Mouse (Mus musculus) intestine, postnatal 0 days (tissue): Measurements from ENCODE around the gene Hdgfl2. TPM values are rescaled to one million over a fixed set of nuclear protein-coding genes. Genes with fewer than 3 reads are reported as not detected.

Experiments
- ATAC-seq: fragments of 200-750 bp; cut with Nextera tagmentation; 2 replicates; pipeline ENCODE4 v1.8.0; 2017; ENCODE audit warnings: mild to moderate bottlenecking, moderate TSS enrichment, moderate library complexity
- H3K27ac ChIP-seq: fragments of 300-500 bp; sonication (generic); 2 replicates; pipeline ENCODE4 v1.5.1; 2014; ENCODE audit warnings: mild to moderate bottlenecking, low read depth, low read length, moderate library complexity
- H3K27me3 ChIP-seq: fragments of 300-500 bp; sonication (generic); replicated peaks from 2 replicates; pipeline ENCODE4 v1.6.1; 2014; ENCODE audit warnings: low read length, mixed read lengths; ENCODE audit not compliant: control insufficient read depth, insufficient read depth
- H3K36me3 ChIP-seq: fragments of 300-500 bp; sonication (generic); 2 replicates; pipeline ENCODE4 v1.6.1; 2014; ENCODE audit warnings: mild to moderate bottlenecking, moderate library complexity; ENCODE audit not compliant: control insufficient read depth, insufficient read depth
- H3K4me1 ChIP-seq: fragments of 300-500 bp; sonication (generic); replicated peaks from 2 replicates; pipeline ENCODE4 v1.6.1; 2014; ENCODE audit warnings: antibody characterized with exemption, low read length, mixed read lengths; ENCODE audit not compliant: control insufficient read depth, insufficient read depth
- H3K4me2 ChIP-seq: fragments of 300-500 bp; sonication (generic); replicated peaks from 2 replicates; pipeline ENCODE4 v1.6.1; 2014; ENCODE audit warnings: low read depth, mild to moderate bottlenecking, moderate library complexity
- H3K4me3 ChIP-seq: fragments of 300-500 bp; sonication (generic); 2 replicates; pipeline ENCODE4 v1.5.1; 2014; ENCODE audit warnings: low read depth, low read length
- H3K9ac ChIP-seq: fragments of 300-500 bp; sonication (generic); 2 replicates; pipeline ENCODE4 v1.6.1; 2014; ENCODE audit warnings: mild to moderate bottlenecking, low read depth, low read length
- H3K9me3 ChIP-seq: fragments of 300-500 bp; sonication (generic); 2 replicates; pipeline ENCODE4 v1.6.1; 2016; ENCODE audit warnings: mixed run types; ENCODE audit not compliant: control insufficient read depth
- CTCF ChIP-seq: sonication (generic); IDR thresholded peaks from 2 replicates; pipeline ENCODE4 v1.5.1; 2016; ENCODE audit warnings: low read depth, mild to moderate bottlenecking, control low read depth, antibody characterized with exemption, moderate library complexity
- WGBS: fragments of 180-500 bp; shearing (Covaris S2); extraction: QIAGEN DNeasy Blood & Tissue Kit; methylation state at CpG from one replicate; pipeline ENCODE4 v1.1.7; 2014; 5-methylcytosine and 5-hydroxymethylcytosine counted together
- polyA plus RNA-seq: library from polyadenylated mRNA; unstranded; fragments of >200 nt; fragmentation: Nextera tagmentation; extraction: Ambion mirVana; gene quantifications from 2 replicates; pipeline ENCODE4 v1.2.1, GENCODE M21; 2015

Hdgfl2 gene
- polyA plus RNA-seq, 1 experiment from 2014 or later: 25.9 TPM

GRCm38 (mm10) chr17:56111864-56112263, 32.4 kb downstream of the Hdgfl2 start:
- no peaks in the 10 kb centered on the region for H3K4me1 ChIP-seq
- H3K9me3 ChIP-seq: no peaks in the 10 kb centered on the region
- no peak overlapping the region for H3K27ac ChIP-seq
- H3K4me2 ChIP-seq: no peak overlapping the region
- peak; percentile 91 for TF ChIP-seq CTCF
- no peak overlapping the region for H3K4me3 ChIP-seq
- WGBS: 54% methylated on average over 5 of the region's 5 CpGs
- no peak overlapping the region for H3K9ac ChIP-seq
- peak; percentile 17; the same call in 1 of the 2 replicates for ATAC-seq
- no peaks in the 10 kb centered on the region for H3K36me3 ChIP-seq
- no peaks in the 10 kb centered on the region for H3K27me3 ChIP-seq

GRCm38 (mm10) chr17:56112743-56113142, 33.3 kb downstream of the Hdgfl2 start:
- Histone ChIP-seq H3K36me3 (no peaks in the 10 kb centered on the region), H3K27ac (no peak overlapping the region), H3K9ac (no peak overlapping the region), H3K4me3 (no peak overlapping the region), H3K4me1 (peaks cover 4% of the 10 kb centered on the region; the same call in 1 of the 2 replicates), H3K9me3 (no peaks in the 10 kb centered on the region), H3K4me2 (no peak overlapping the region), H3K27me3 (no peaks in the 10 kb centered on the region)
- ATAC-seq: no peak
- TF ChIP-seq CTCF: no peak
- WGBS: 77% methylated on average over 3 of the region's 3 CpGs

- Histone ChIP-seq H3K9me3 (no peaks in the 10 kb centered on the region), H3K4me2 (no peak overlapping the region), H3K4me1 (peaks cover 4% of the 10 kb centered on the region; the same call in 1 of the 2 replicates), H3K36me3 (no peaks in the 10 kb centered on the region), H3K27ac (no peak overlapping the region), H3K4me3 (no peak overlapping the region), H3K9ac (no peak overlapping the region), H3K27me3 (peaks cover 30% of the 10 kb centered on the region)
- 66% methylated on average over 10 of the region's 10 CpGs for WGBS
- ATAC-seq: no peak
- no peak for TF ChIP-seq CTCF
Observed at GRCm38 (mm10) chr17:56116193-56116592, 36.8 kb downstream of the Hdgfl2 start.

GRCm38 (mm10) chr17:56117251-56117710, 37.8 kb downstream of the Hdgfl2 start, which contains the start of gene Plin5:
Plin5 (minus strand) TSS chr17:56117596.
- no peak for TF ChIP-seq CTCF
- Histone ChIP-seq H3K4me3 (peak within 1 kb of the TSS; percentile 31), H3K9ac (no peak within 1 kb of the TSS), H3K27ac (no peak within 1 kb of the TSS), H3K9me3 (peaks cover 4% of the 10 kb centered on the region), H3K4me2 (peak within 1 kb of the TSS; percentile 70), H3K27me3 (peaks cover 41% of the 10 kb centered on the region), H3K36me3 (no peaks in the 10 kb centered on the region), H3K4me1 (peaks cover 4% of the 10 kb centered on the region; the same call in 1 of the 2 replicates)
- ATAC-seq: peak; percentile 36; the same call in 1 of the 2 replicates
- under 1% methylated on average over 27 of the region's 27 CpGs for WGBS

- Histone ChIP-seq H3K9me3 (peaks cover 9% of the 10 kb centered on the region), H3K9ac (no peak overlapping the region), H3K4me2 (peak overlapping the region; percentile 48), H3K36me3 (peaks cover 5% of the 10 kb centered on the region; the same call in 1 of the 2 replicates), H3K4me1 (peaks cover 4% of the 10 kb centered on the region; the same call in 1 of the 2 replicates), H3K4me3 (no peak overlapping the region), H3K27me3 (peaks cover 60% of the 10 kb centered on the region), H3K27ac (no peak overlapping the region)
- ATAC-seq: no peak
- 40% methylated on average over 12 of the region's 12 CpGs for WGBS
- TF ChIP-seq CTCF: no peak
Observed at GRCm38 (mm10) chr17:56119431-56119830, 40.0 kb downstream of the Hdgfl2 start.

- H3K27ac ChIP-seq: no peak overlapping the region
- H3K27me3 ChIP-seq: peaks cover 61% of the 10 kb centered on the region
- peaks cover 5% of the 10 kb centered on the region; the same call in 1 of the 2 replicates for H3K36me3 ChIP-seq
- H3K9me3 ChIP-seq: peaks cover 9% of the 10 kb centered on the region
- peak overlapping the region; percentile 22 for H3K4me3 ChIP-seq
- H3K4me1 ChIP-seq: peaks cover 4% of the 10 kb centered on the region; the same call in 1 of the 2 replicates
- 4% methylated on average over 66 of the region's 66 CpGs for WGBS
- ATAC-seq: no peak
- no peak for TF ChIP-seq CTCF
- H3K9ac ChIP-seq: no peak overlapping the region
- H3K4me2 ChIP-seq: peak overlapping the region; percentile 48
Observed at GRCm38 (mm10) chr17:56119981-56120880, 40.8 kb downstream of the Hdgfl2 start.
